Mouse (Mus musculus) neural tube, embryonic 15.5 days (tissue): ENCODE data around the gene Paox. TPM values are rescaled to one million over a fixed set of nuclear protein-coding genes. Genes with fewer than 3 reads are reported as not detected.

Source experiments
- ATAC-seq: fragments of 200-750 bp; cut with Nextera tagmentation; 2 replicates; pipeline ENCODE4 v1.8.0; 2017; ENCODE audit warnings: mild to moderate bottlenecking, moderate TSS enrichment, moderate library complexity; ENCODE audit not compliant: low FRiP score
- H3K27ac ChIP-seq: fragments of 300-500 bp; sonication (generic); replicated peaks from 2 replicates; pipeline ENCODE4 v1.5.1; 2015; ENCODE audit warnings: mild to moderate bottlenecking, inconsistent platforms
- H3K27me3 ChIP-seq: fragments of 300-500 bp; sonication (generic); replicated peaks from 2 replicates; pipeline ENCODE4 v1.6.1; 2015; ENCODE audit warnings: inconsistent platforms
- H3K36me3 ChIP-seq: fragments of 300-500 bp; sonication (generic); 2 replicates; pipeline ENCODE4 v1.6.1; 2015; ENCODE audit warnings: inconsistent platforms
- H3K4me1 ChIP-seq: fragments of 300-500 bp; sonication (generic); 2 replicates; pipeline ENCODE4 v1.6.1; 2015; ENCODE audit warnings: inconsistent platforms
- H3K4me2 ChIP-seq: fragments of 300-500 bp; sonication (generic); 2 replicates; pipeline ENCODE4 v1.6.1; 2015; ENCODE audit warnings: inconsistent platforms, mild to moderate bottlenecking, moderate library complexity
- H3K4me3 ChIP-seq: fragments of 300-500 bp; sonication (generic); replicated peaks from 2 replicates; pipeline ENCODE4 v1.5.1; 2015; ENCODE audit warnings: mild to moderate bottlenecking, inconsistent platforms
- H3K9ac ChIP-seq: fragments of 300-500 bp; sonication (generic); replicated peaks from 2 replicates; pipeline ENCODE4 v1.6.1; 2015; ENCODE audit warnings: mild to moderate bottlenecking, inconsistent platforms
- H3K9me3 ChIP-seq: fragments of 300-500 bp; sonication (generic); replicated peaks from 2 replicates; pipeline ENCODE4 v1.6.1; 2016; ENCODE audit warnings: inconsistent platforms
- WGBS: fragments of 180-500 bp; shearing (Covaris S2); methylation state at CpG from one replicate; pipeline ENCODE4 v1.1.7; 2015; ENCODE audit warnings: mixed read lengths; 5-methylcytosine and 5-hydroxymethylcytosine counted together
- polyA plus RNA-seq: library from polyadenylated mRNA; unstranded; fragments of >200 nt; fragmentation: Nextera tagmentation; extraction: Ambion mirVana; gene quantifications from 2 replicates; pipeline ENCODE4 v1.2.1, GENCODE M21; 2015

Gene Paox
- polyA plus RNA-seq, 1 experiment from 2014 or later: 10.7 TPM

DNA sequence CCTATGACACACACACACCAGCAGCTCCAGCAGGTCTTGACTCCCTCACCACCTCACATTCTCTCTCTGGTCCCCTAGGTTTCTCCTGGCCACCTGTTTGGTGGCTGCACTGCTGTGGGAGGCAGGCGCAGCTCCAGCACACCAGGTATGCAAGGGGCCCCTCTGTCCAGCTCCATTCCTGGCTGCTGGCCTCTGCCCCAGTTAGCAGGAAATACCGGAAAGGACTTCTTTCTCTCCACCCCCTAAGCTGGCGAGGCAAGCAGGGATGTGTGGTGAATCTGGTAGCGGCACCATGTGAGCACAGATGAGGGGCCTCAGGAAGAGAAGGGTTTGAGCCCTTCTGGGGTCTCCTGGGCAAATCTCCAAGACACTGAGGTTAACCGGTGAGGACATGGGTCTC is 20.6 kb upstream of the Paox start:
- H3K27me3 ChIP-seq: no peaks in the 10 kb centered on the region
- H3K9me3 ChIP-seq: no peaks in the 10 kb centered on the region
- H3K27ac ChIP-seq: no peak overlapping the region
- peaks cover 2% of the 10 kb centered on the region for H3K36me3 ChIP-seq
- no peak for ATAC-seq
- H3K4me2 ChIP-seq: no peak overlapping the region
- H3K4me3 ChIP-seq: no peak overlapping the region
- no peak overlapping the region for H3K9ac ChIP-seq
- WGBS: 73% methylated on average over 5 of the region's 5 CpGs
- no peaks in the 10 kb centered on the region for H3K4me1 ChIP-seq

DNA sequence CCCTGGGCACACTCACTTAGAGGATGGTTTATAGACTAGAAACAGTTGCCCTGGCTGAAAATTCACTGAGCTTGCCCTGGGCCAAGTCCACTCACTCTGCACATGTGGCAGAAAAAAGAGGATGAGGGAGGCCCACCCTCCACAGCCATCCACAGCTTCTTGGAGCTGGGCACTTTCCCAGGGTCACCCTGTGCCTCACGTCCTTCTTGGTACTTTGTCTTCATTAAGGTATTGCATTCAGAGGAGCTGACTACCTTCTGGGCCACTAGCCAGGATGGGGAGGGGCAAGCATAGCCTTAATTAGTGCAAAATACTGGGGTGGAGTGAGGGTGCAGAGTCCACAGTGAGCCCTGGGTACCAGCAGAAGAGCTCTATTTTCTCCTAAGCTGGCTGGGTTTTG is 20.0 kb upstream of the Paox start:
- Histone ChIP-seq H3K27ac (no peak overlapping the region), H3K4me3 (no peak overlapping the region), H3K9ac (no peak overlapping the region), H3K4me2 (no peak overlapping the region), H3K36me3 (peaks cover 2% of the 10 kb centered on the region), H3K9me3 (no peaks in the 10 kb centered on the region), H3K4me1 (no peaks in the 10 kb centered on the region), H3K27me3 (no peaks in the 10 kb centered on the region)
- no peak for ATAC-seq
- WGBS: 46% methylated on average over 1 of the region's 1 CpGs

DNA sequence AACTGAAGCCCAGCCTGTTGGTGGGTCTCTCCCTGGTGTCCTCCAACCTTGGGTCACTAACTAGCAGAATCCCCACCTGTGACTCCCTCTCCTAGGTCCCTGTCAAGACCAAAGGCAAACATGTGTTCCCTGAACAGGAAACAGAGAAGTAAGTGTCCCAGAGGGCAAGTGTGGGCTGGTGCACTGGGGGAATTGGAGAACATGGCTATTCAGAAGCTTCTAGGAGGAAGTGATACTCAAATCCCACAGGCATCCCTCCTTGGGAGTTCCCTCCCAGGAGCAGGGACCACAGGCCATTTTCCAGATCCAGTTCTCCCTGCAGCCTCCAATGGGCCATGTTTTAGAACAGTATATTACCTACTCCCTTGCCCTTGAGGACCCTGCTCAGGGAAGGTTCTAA is 19.5 kb upstream of the Paox start:
- Histone ChIP-seq H3K4me3 (no peak overlapping the region), H3K4me1 (peaks cover 3% of the 10 kb centered on the region), H3K27ac (no peak overlapping the region), H3K36me3 (peaks cover 2% of the 10 kb centered on the region), H3K27me3 (no peaks in the 10 kb centered on the region), H3K4me2 (no peak overlapping the region), H3K9me3 (no peaks in the 10 kb centered on the region), H3K9ac (no peak overlapping the region)
- no peak for ATAC-seq

DNA sequence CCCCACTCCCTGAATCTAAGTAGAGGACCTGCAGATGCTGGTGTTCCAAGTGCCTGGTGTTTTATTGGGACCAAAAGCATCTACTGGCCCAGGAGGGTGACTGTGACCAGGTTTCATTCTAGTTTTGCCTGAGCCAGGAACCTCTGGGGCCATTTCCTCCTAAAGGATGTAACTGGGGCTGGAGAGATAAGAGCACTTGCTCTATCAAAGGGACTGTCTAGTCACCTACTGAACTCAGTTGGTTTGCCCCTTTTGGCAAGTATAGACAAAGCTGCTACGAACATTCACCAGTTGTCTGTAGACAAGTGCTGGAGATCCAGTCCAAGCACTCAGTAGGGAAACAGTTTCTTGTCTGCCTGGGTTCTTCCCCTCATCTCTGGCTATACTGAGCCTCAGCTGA is 17.1 kb upstream of the Paox start:
- Histone ChIP-seq H3K4me2 (no peak overlapping the region), H3K4me1 (peaks cover 14% of the 10 kb centered on the region), H3K27me3 (no peaks in the 10 kb centered on the region), H3K4me3 (no peak overlapping the region), H3K9me3 (no peaks in the 10 kb centered on the region), H3K36me3 (peaks cover 2% of the 10 kb centered on the region), H3K9ac (no peak overlapping the region), H3K27ac (no peak overlapping the region)
- 93% methylated on average over 1 of the region's 1 CpGs for WGBS
- no peak for ATAC-seq

DNA sequence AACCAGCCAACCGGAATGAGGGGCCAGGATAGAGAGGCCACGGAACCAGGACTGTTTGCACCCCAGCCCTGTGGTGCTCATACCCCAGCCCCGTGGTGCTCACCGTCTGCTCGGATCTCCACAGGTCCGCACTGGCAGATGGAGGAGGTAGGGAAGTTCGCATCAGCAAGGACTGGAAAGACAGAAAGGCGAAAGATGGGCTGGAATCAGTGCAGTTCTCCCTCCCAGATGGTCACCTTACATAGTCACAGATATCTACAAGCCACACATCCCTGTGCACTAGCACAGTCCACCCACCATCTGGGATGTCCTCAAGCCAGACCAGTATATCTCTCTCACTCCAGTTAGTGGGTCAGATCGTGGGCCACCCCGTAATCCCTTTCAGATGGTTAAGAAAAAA is 14.1 kb upstream of the Paox start:
- Histone ChIP-seq H3K4me3 (peak overlapping the region; percentile 44), H3K27me3 (no peaks in the 10 kb centered on the region), H3K9ac (peak overlapping the region; percentile 56), H3K4me1 (peaks cover 14% of the 10 kb centered on the region), H3K4me2 (peak overlapping the region; percentile 67), H3K27ac (no peak overlapping the region), H3K36me3 (peaks cover 15% of the 10 kb centered on the region), H3K9me3 (no peaks in the 10 kb centered on the region)
- 80% methylated on average over 10 of the region's 10 CpGs for WGBS
- ATAC-seq: peak; percentile 48

DNA sequence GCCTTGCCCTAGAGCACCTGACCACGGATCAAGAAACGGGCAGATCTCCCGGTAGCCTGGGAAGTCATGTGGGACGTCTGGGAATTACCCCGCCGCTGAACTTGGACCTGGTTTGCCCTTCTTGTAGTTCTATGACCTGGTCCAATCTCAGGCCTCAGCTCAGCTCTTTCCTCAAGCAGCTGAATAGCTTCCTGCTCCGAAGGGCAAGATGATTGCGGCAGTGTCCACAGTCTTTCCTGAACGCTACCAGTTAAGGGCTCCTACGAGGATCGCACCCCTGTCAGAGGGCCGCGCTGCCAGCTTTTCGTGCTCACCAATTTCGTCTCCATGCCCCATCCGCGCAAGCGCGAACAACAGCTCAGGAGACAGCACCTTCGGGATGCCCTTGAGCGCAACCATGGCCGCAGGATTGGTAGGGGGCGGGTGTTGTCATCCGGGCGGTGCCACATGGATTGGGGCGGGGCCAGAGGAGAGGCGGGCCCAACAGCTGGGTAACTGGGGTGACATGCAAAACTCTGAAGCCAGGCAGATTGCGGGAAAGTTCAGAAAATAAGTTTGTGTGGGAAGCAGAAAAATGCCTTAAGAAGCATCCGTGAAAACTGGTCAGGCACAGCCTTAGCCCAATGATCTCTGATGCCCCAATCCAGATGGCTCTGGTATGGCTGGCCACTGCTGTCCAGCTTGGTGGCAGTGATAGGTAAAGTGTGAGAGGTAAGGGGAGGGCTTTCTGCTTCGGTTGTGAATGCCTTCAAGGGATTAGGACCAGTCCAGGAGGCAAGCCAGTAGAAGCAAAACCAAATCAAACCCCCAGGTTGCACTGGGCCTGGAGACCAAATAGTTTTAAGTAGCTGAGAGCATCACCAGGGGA is 13.4 kb upstream of the Paox start, which contains the start of gene Fuom:
Gene Fuom, minus strand, starts transcription at position 449 of the 868 bp plus-strand sequence.
- Histone ChIP-seq H3K4me1 (peaks cover 14% of the 10 kb centered on the region), H3K27ac (peak within 1 kb of the TSS; percentile 75), H3K27me3 (no peaks in the 10 kb centered on the region), H3K9ac (peak within 1 kb of the TSS; percentile 56), H3K9me3 (no peaks in the 10 kb centered on the region), H3K4me2 (peak within 1 kb of the TSS; percentile 67), H3K4me3 (peak within 1 kb of the TSS; percentile 44), H3K36me3 (peaks cover 20% of the 10 kb centered on the region)
- WGBS: 1% methylated on average over 30 of the region's 30 CpGs
- peak; percentile 93 for ATAC-seq

DNA sequence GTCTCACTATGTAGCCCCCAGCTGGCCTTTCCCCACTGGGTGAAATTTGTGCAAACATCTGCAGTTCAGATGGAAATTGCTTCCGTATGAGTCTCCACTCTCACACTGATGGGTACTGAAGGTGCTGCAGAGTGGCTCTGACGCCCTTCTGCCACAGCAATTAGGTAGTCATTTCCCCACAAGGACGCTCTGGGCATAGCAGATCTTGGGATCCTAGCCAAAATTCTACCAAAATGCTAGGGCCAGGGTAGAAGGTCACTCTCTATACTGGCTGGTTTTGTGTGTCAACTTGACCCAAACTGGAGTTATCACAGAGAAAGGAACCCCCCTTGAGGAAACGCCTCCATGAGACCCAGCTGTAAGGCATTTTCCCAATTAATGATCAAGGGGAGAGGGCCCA is 11.6 kb upstream of the Paox start:
- no peaks in the 10 kb centered on the region for H3K27me3 ChIP-seq
- H3K9ac ChIP-seq: no peak overlapping the region
- peaks cover 14% of the 10 kb centered on the region for H3K4me1 ChIP-seq
- peaks cover 37% of the 10 kb centered on the region for H3K36me3 ChIP-seq
- no peak overlapping the region for H3K4me2 ChIP-seq
- ATAC-seq: no peak
- no peak overlapping the region for H3K27ac ChIP-seq
- H3K4me3 ChIP-seq: no peak overlapping the region
- 81% methylated on average over 4 of the region's 4 CpGs for WGBS
- no peaks in the 10 kb centered on the region for H3K9me3 ChIP-seq

DNA sequence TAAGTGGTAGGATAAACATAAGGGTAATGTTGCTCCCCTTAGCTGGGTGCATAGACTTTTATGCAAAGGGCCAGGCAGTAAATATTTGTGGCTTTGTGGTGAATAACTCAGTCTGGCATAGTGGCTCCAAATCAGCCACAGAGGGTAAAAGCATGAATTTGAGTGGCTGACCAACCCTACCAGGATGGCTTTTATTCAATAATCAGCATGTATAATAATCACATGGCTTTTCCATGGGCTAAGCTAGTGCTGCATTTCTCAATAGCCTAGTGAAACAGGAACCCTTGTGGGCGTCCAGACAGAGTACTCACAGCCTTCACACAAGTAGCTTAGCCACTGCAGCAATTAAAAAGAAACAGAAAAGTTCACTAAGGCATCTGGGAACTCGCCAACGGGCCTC is 3.7 kb upstream of the Paox start:
- no peak for ATAC-seq
- Histone ChIP-seq H3K4me3 (no peak overlapping the region), H3K4me2 (no peak overlapping the region), H3K27ac (no peak overlapping the region), H3K36me3 (peaks cover 57% of the 10 kb centered on the region), H3K27me3 (no peaks in the 10 kb centered on the region), H3K4me1 (peaks cover 16% of the 10 kb centered on the region), H3K9me3 (no peaks in the 10 kb centered on the region), H3K9ac (no peak overlapping the region)
- 64% methylated on average over 3 of the region's 3 CpGs for WGBS

DNA sequence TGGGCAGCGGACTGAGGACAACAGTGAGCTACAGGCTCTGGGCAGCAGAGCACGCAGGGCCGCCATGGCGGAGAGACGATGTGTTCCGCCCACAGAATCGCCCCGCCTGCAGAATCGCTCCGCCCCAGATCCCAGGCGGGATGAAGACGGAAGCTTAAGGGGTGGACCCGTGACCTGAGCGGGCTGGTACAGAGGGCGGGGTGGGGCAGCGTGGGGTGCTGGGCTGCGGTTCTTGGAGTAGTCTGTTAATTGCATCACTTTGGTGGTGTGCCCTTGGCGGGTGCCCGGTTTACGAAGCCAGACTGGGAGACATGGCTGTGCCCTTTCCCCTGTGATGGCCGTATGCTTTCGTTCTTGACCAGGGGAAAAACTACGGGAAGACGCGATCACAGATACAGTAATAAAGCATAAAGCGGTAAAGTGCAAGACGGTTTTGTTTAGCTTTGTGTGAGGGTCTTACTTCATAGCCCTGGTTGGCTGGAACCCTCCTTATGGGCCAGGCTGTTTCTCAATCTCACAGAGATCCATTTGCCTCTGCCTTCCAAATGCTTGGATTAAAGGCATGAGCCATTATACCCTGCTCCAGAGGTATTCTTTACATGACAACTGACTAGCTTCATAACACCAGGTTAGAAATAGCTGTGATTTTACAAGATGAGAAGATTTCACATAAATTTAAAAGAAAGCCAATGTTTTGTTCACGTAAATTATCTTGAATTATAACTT is 893 bp downstream of the Paox start, which contains the start of gene Echs1:
Gene Echs1, minus strand, starts transcription at position 148 of the 726 bp plus-strand sequence.
- H3K4me1 ChIP-seq: peaks cover 21% of the 10 kb centered on the region
- peak within 1 kb of the TSS; percentile 86 for H3K9ac ChIP-seq
- peak; percentile 93 for ATAC-seq
- WGBS: 4% methylated on average over 28 of the region's 28 CpGs
- H3K4me2 ChIP-seq: peak within 1 kb of the TSS; percentile 90
- H3K36me3 ChIP-seq: peaks cover 14% of the 10 kb centered on the region; the same call in 1 of the 2 replicates
- no peaks in the 10 kb centered on the region for H3K9me3 ChIP-seq
- H3K27me3 ChIP-seq: no peaks in the 10 kb centered on the region
- peak within 1 kb of the TSS; percentile 89 for H3K27ac ChIP-seq
- H3K4me3 ChIP-seq: peak within 1 kb of the TSS; percentile 78

DNA sequence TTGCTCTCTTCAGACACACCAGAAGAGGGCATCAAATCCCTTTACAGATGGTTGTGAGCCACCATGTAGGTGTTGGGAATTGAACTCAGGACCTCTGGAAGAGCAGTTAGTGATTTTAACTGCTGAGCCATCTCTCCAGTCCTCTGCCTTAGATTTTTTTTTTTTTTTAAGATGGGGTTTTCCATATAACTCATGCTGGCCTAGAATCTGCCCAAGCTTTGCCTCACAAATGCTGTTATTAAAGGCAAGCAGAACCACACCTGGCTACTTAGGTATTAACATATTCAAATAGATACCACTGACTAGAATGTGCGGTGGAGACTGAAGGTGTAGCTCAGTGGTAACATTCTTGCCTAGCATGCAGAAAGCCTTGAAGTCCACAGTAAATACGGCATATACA is 4.9 kb downstream of the Paox start:
- Histone ChIP-seq H3K9me3 (no peaks in the 10 kb centered on the region), H3K27ac (no peak overlapping the region), H3K4me2 (no peak overlapping the region), H3K36me3 (no peaks in the 10 kb centered on the region), H3K4me1 (peaks cover 18% of the 10 kb centered on the region), H3K9ac (no peak overlapping the region), H3K4me3 (no peak overlapping the region), H3K27me3 (no peaks in the 10 kb centered on the region)
- WGBS: 92% methylated on average over 2 of the region's 2 CpGs
- ATAC-seq: no peak

DNA sequence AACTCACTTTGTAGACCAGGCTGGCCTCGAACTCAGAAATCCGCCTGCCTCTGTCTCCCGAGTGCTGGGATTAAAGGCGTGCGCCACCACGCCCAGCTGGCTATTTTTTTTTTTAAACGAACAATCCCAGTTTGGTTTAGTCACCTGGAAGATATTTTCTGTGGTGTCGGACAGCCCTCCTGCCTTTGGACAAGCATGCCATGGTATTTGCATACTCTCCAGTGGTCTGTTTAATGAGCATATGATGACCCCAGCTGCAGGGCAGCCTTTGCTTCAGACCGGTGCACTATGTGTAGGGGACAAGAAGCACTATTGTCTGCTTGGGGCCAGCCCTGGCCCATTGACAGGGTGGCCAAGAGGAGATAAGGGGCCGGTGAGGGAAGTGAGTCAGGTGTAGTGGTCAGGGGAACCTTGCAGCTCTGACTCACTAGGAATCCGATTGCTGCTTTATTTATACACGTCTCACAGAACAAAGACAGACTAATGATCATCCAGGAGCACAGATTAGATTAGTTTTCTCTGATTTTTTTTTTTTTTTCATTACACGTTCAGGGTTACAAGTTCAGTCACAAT is 5.8 kb downstream of the Paox start:
- no peak for ATAC-seq
- Histone ChIP-seq H3K27me3 (no peaks in the 10 kb centered on the region), H3K9ac (no peak overlapping the region), H3K27ac (no peak overlapping the region), H3K36me3 (no peaks in the 10 kb centered on the region), H3K4me1 (peaks cover 18% of the 10 kb centered on the region), H3K9me3 (no peaks in the 10 kb centered on the region), H3K4me3 (no peak overlapping the region), H3K4me2 (no peak overlapping the region)
- 73% methylated on average over 13 of the region's 13 CpGs for WGBS
